Mouse (Mus musculus): ENCODE results near the gene Rps6kb1. TPM values are rescaled to one million over a fixed set of nuclear protein-coding genes. Genes with fewer than 3 reads are reported as not detected.
A peak's percentile ranks its signal among the peaks of the same experiment; 100 is the strongest.

Gene Rps6kb1
- total and polyA plus RNA-seq, 3 experiments, result 45.2 to 110 (median 76.9) TPM

GRCm38 (mm10) chr11:86573646-86574231 lies 29.1 kb upstream of the Rps6kb1 start (continued):
- TF ChIP-seq ETS1 (conservative IDR thresholded peaks at IDR 0.05; ENCODE audit: low read depth, low read length), result no peak
- TF ChIP-seq E2F4 (IDR thresholded peaks at IDR 0.05; ENCODE audit: insufficient replicate concordance, low read depth, low read length), result no peak
- TF ChIP-seq SIN3A (IDR thresholded peaks at IDR 0.05; ENCODE audit: low read length), result no peak
- no peak for TF ChIP-seq SMC3 (IDR thresholded peaks at IDR 0.05; ENCODE audit: low read depth, low read length)
- no peak for TF ChIP-seq ZKSCAN1 (IDR thresholded peaks at IDR 0.05; ENCODE audit: borderline replicate concordance, low read depth, low read length)
- TF ChIP-seq MXI1 (IDR thresholded peaks at IDR 0.05; ENCODE audit: low read depth, low read length), result no peak; the same call in 1 of the 2 replicates
- TF ChIP-seq HCFC1 (IDR thresholded peaks at IDR 0.05; ENCODE audit: low read depth, low read length), result no peak

- no peak overlapping the region for H3K27ac ChIP-seq (ENCODE audit: insufficient read depth, low read depth)
- in situ Hi-C loops (cut with MboI; ENCODE audit: low pct_ligation_motif_present, low pct_unique_long_range_greater_than_20kb, low sequenced_read_pairs) (loop anchor here (10.0 to 25.0 kb wide), 2 partner anchors 265 to 432 kb away; no protein-coding TSS in a partner anchor), dilution Hi-C loops (cut with MboI; ENCODE audit: extremely low pct_ligation_motif_present, extremely low pct_unique_long_range_greater_than_20kb, low sequenced_read_pairs) (no loop called here)
- no peaks in the 10 kb centered on the region for H3K27me3 ChIP-seq (replicated peaks)
- H3K4me2 ChIP-seq (ENCODE audit: insufficient read depth, low read depth, poor library complexity, severe bottlenecking), result no peak overlapping the region
- H3K9me3 ChIP-seq (replicated peaks; ENCODE audit: low read length), result no peaks in the 10 kb centered on the region
- no peak for DNase-seq (ENCODE audit: extremely low read depth)
- H3K9ac ChIP-seq (ENCODE audit: insufficient read depth, low read depth), result no peak overlapping the region
- peaks cover 37 to 82% of the 10 kb centered on the region in 2 experiments for H3K4me1 ChIP-seq (ENCODE audit: control insufficient read depth in 1 of 2, insufficient read depth in 2 of 2)
- H3K36me3 ChIP-seq (replicated peaks in 1 of 2; ENCODE audit: control insufficient read depth in 1 of 2, insufficient read depth in 1 of 2, low read length in 1 of 2), result peaks cover 0 to 11% of the 10 kb centered on the region in 2 experiments
- no peak overlapping the region for H3K4me3 ChIP-seq (replicated peaks in 1 of 3; ENCODE audit: low read depth in 2 of 3, low read length in 2 of 3, poor library complexity in 1 of 3)
- H3K79me2 ChIP-seq (replicated peaks; ENCODE audit: control insufficient read depth, extremely low read depth, insufficient read depth, poor library complexity, severe bottlenecking), result no peaks in the 10 kb centered on the region
- peak; percentile 44; the same call in 1 of the 2 replicates for TF ChIP-seq IRF4 (IDR thresholded peaks at IDR 0.05; ENCODE audit: low read depth, low read length)
- no peak for TF ChIP-seq POLR2AphosphoS2 (IDR thresholded peaks at IDR 0.05; ENCODE audit: low read depth, low read length)
- no peak for TF ChIP-seq MAZ (IDR thresholded peaks at IDR 0.05; ENCODE audit: low read depth, low read length)
- no peak for TF ChIP-seq CHD2 (IDR thresholded peaks at IDR 0.05; ENCODE audit: low read length)
- TF ChIP-seq MXI1 (IDR thresholded peaks at IDR 0.05; ENCODE audit: low read depth, low read length), result no peak
- TF ChIP-seq UBTF (IDR thresholded peaks at IDR 0.05; ENCODE audit: low read depth, low read length), result no peak
- TF ChIP-seq JUND (conservative IDR thresholded peaks at IDR 0.05; ENCODE audit: low read depth, low read length), result no peak
- TF ChIP-seq ETS1 (conservative IDR thresholded peaks at IDR 0.05; ENCODE audit: low read depth, low read length), result no peak
- TF ChIP-seq HCFC1 (IDR thresholded peaks at IDR 0.05; ENCODE audit: low read depth, low read length), result no peak
- no peak for TF ChIP-seq TBP (conservative IDR thresholded peaks at IDR 0.05; ENCODE audit: low read depth, low read length)
- TF ChIP-seq RCOR1 (conservative IDR thresholded peaks at IDR 0.05; ENCODE audit: low read depth, low read length), result no peak
- TF ChIP-seq MYC (IDR thresholded peaks at IDR 0.05; ENCODE audit: low read depth, low read length), result no peak
- no peak for TF ChIP-seq NRF1 (IDR thresholded peaks at IDR 0.05; ENCODE audit: low read depth, low read length)
- TF ChIP-seq MEF2A (IDR thresholded peaks at IDR 0.05; ENCODE audit: borderline replicate concordance, low read depth, low read length), result peak; percentile 24; the same call in 1 of the 2 replicates
- no peak for TF ChIP-seq EP300 (IDR thresholded peaks at IDR 0.05; ENCODE audit: low read length)
- no peak for TF ChIP-seq ELF1 (IDR thresholded peaks at IDR 0.05; ENCODE audit: low read depth, low read length)
- TF ChIP-seq ZC3H11A (IDR thresholded peaks at IDR 0.05; ENCODE audit: low read depth, low read length), result peak; percentile 78
- TF ChIP-seq POLR2A (IDR thresholded peaks at IDR 0.05; ENCODE audit: low read depth, low read length), result no peak
- no peak for TF ChIP-seq ZMIZ1 (IDR thresholded peaks at IDR 0.05; ENCODE audit: low read depth, low read length)
- peak; percentile 82 for TF ChIP-seq SMC3 (IDR thresholded peaks at IDR 0.05; ENCODE audit: low read depth, low read length)
- no peak for TF ChIP-seq SIN3A (IDR thresholded peaks at IDR 0.05; ENCODE audit: low read length)
- no peak for TF ChIP-seq PAX5 (IDR thresholded peaks at IDR 0.05; ENCODE audit: low read length)
- TF ChIP-seq TCF12 (IDR thresholded peaks at IDR 0.05; ENCODE audit: low read depth, low read length), result no peak
- TF ChIP-seq MAFK (IDR thresholded peaks at IDR 0.05; ENCODE audit: insufficient replicate concordance, low read length), result no peak
- peak in 1 of 2 experiments; percentile 74; a peak in 2 of 4 replicates for TF ChIP-seq CTCF (conservative IDR thresholded peaks at IDR 0.05 in 1 of 2, IDR thresholded peaks at IDR 0.05 in 1 of 2; ENCODE audit: low read depth in 2 of 2, low read length in 2 of 2)
- TF ChIP-seq GABPA (IDR thresholded peaks at IDR 0.05; ENCODE audit: insufficient replicate concordance, low read depth, low read length), result no peak
- TF ChIP-seq JUN (IDR thresholded peaks at IDR 0.05; ENCODE audit: insufficient read depth, low read depth, low read length), result no peak
- TF ChIP-seq E2F4 (IDR thresholded peaks at IDR 0.05; ENCODE audit: insufficient replicate concordance, low read depth, low read length), result no peak
- TF ChIP-seq KAT2A (IDR thresholded peaks at IDR 0.05; ENCODE audit: insufficient replicate concordance, low read length), result no peak
- no peak for TF ChIP-seq CHD1 (IDR thresholded peaks at IDR 0.05; ENCODE audit: low read depth, low read length)
- TF ChIP-seq USF2 (conservative IDR thresholded peaks at IDR 0.05; ENCODE audit: low read depth, low read length), result no peak
- TF ChIP-seq NELFE (IDR thresholded peaks at IDR 0.05; ENCODE audit: low read depth, low read length), result no peak
- TF ChIP-seq ZKSCAN1 (IDR thresholded peaks at IDR 0.05; ENCODE audit: borderline replicate concordance, low read depth, low read length), result no peak
- TF ChIP-seq ZNF384 (IDR thresholded peaks at IDR 0.05; ENCODE audit: low read depth, low read length), result no peak
- TF ChIP-seq RAD21 (IDR thresholded peaks at IDR 0.05; ENCODE audit: low read depth, low read length), result peak; percentile 71
- no peak for TF ChIP-seq MAX (IDR thresholded peaks at IDR 0.05; ENCODE audit: low read length)
These were observed 28.0 kb upstream of the Rps6kb1 start for GRCm38 (mm10) chr11:86572623-86573022.
